Mouse (Mus musculus) left cerebral cortex, postnatal 4 days (tissue): ENCODE measurements around the gene Ddx51. TPM values are rescaled to one million over a fixed set of nuclear protein-coding genes. Genes with fewer than 3 reads are reported as not detected.

ENCODE experiments used
- DNase-seq: peaks from one replicate; pipeline ENCODE4 v3.0.0-alpha.2; 2022
- intact Hi-C: fragments of 180-260 bp; cut with DNase I; formaldehyde crosslinking; loops from one replicate; pipeline ENCODE4 v1.15.1; 2025
- microRNA-seq: library from miRNA; unstranded; fragments of <30 nt; microRNA quantifications from one replicate; pipeline ENCODE4 v1.2.0, GENCODE M21; 2022
- total RNA-seq, 2 experiments: library from RNA; stranded (reverse); gene quantifications; 2 replicates each; pipeline ENCODE4 v1.2.3; 2021

Gene Ddx51
- total RNA-seq, 2 experiments from 2014 or later = 28.0 to 32.5 TPM

- intact Hi-C loops = no loop called here
- no peak for DNase-seq
These were observed 435 bp downstream of the Ddx51 start for GRCm38 (mm10) chr5:110653686-110654085.

DNA sequence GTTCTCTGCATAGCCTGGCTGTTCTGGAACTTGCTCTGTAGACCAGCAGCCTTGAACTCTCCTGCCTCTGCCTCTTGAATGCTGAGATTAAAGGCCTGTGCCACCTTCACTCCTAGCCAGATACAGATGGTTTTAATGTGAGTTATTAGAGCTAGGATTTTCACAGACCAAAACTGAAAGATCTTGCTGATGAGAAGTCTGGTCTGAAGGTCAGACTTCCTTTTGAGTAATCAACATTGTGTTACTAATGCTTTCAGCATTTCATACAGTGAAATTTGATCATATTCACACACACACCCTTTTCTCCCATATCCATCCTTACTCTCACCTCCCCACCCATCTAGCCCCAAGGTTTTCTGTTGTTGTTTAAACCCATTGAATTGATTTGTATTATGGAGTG is 6.4 kb downstream of the Ddx51 start:
- intact Hi-C loops = loop anchor here (10.0 kb wide), 1 partner anchor 55 kb away; no protein-coding TSS in a partner anchor
- DNase-seq = no peak

- no peak for DNase-seq
- intact Hi-C loops = loop anchor here (10.0 kb wide), 1 partner anchor 51 kb away; no protein-coding TSS in a partner anchor
These were observed 10.8 kb downstream of the Ddx51 start for GRCm38 (mm10) chr5:110664041-110664440.

DNA sequence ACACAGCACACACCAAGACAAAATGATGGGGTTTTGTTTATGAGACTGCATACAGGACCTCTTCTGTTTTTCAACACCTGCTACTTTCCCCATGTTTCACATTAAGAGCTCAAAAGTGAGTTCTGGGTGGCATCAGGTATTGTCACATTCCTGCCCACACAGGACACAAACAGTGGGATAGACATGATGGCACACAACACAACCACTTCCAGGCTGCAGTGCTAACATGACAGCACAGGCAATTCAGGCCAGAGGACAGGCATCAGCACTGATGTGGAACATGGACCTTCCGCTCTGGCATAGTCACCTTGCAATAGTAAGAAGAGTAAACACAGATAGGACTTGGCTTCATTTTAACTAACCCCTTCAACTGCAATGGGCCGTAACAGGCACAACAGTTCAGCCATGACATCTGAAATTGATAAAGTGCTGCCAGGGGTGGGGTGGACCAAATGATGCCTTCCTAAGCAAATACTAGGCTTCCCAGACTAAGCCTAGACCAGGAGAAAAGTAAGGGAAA is 11.6 kb downstream of the Ddx51 start:
- intact Hi-C loops = loop anchor here (10.0 kb wide), 1 partner anchor 50 kb away; no protein-coding TSS in a partner anchor
- no peak for DNase-seq

- DNase-seq = peak; percentile 20
- intact Hi-C loops = loop anchor here (10.0 kb wide), 1 partner anchor 49 kb away; no protein-coding TSS in a partner anchor
These were observed 12.4 kb downstream of the Ddx51 start for GRCm38 (mm10) chr5:110665486-110666121.

GRCm38 (mm10) chr5:110682041-110682440 is 28.8 kb downstream of the Ddx51 start:
- DNase-seq = no peak
- intact Hi-C loops = no loop called here

- DNase-seq = no peak
- intact Hi-C loops = no loop called here
These were observed 45.4 kb downstream of the Ddx51 start for GRCm38 (mm10) chr5:110698617-110699016.

GRCm38 (mm10) chr5:110704004-110704403 is 50.8 kb downstream of the Ddx51 start:
- intact Hi-C loops = no loop called here
- no peak for DNase-seq

DNA sequence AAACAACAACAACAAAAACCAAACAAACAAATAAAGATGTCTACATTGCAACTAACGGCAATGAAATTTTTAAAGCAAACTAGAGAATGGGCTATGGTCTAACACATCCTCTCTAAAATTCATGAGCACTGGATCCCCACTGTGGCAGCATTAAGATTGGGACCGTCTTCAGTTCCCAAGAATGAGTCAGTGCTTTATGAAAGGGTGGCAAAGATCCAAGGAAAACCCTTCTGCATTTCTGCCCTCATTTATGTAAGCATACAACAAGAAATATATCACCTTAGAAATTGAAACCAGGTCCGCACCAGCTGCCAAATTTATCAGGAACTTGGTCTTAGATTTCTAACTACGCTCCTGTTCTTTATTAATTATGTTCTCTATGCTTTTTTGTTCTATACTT is 56.0 kb downstream of the Ddx51 start:
- intact Hi-C loops = no loop called here
- DNase-seq = no peak

Small RNA genes lying within 50 kb of the gene (microRNA-seq; reads per million reads assigned to microRNA genes)
- 7.5 reads per million, percentile 19 among the genes with 10 or more reads in this experiment for gene Mir7026

Other genes with a start within 250 kb of the Ddx51 start
- 10 to 100 TPM; 68.1 to 72.9 TPM for gene Fbrsl1, start 204.9 kb upstream of the Ddx51 start, total RNA-seq
- 10 to 100 TPM; 31.7 to 33.7 TPM for gene Galnt9, start 109.1 kb upstream of the Ddx51 start, total RNA-seq
- 10 to 100 TPM; 35.2 to 47.0 TPM for gene Noc4l, start within 50 bp of the Ddx51 start, total RNA-seq
- gene Ep400, start 117.3 kb downstream of the Ddx51 start, total RNA-seq = 100 to 1,000 TPM; 121 to 122 TPM
- 10 to 100 TPM; 18.7 to 20.3 TPM for gene Pus1, start 127.2 kb downstream of the Ddx51 start, total RNA-seq
- 100 to 1,000 TPM in 1 of 2 experiments, 10 to 100 TPM in 1; 94.5 to 101 TPM for gene Ulk1, start 156.6 kb downstream of the Ddx51 start, total RNA-seq
- 1 to 10 TPM; 6.3 to 8.0 TPM for gene Hscb, start 186.3 kb downstream of the Ddx51 start, total RNA-seq
- gene Chek2, start 186.5 kb downstream of the Ddx51 start, total RNA-seq = 1 to 10 TPM; 2.6 to 3.0 TPM
- 100 to 1,000 TPM in 1 of 2 experiments, 10 to 100 TPM in 1; 97.3 to 112 TPM for gene Ttc28, start 226.4 kb downstream of the Ddx51 start, total RNA-seq